Mouse (Mus musculus) hindbrain, embryonic 16.5 days (tissue): ENCODE results near the gene Dkkl1. TPM values are rescaled to one million over a fixed set of nuclear protein-coding genes. Genes with fewer than 3 reads are reported as not detected.

Experiments
- ATAC-seq: fragments of 200-750 bp; cut with Nextera tagmentation; 2 replicates; pipeline ENCODE4 v1.8.0; 2017; ENCODE audit warnings: moderate TSS enrichment, moderate library complexity
- H3K27ac ChIP-seq: fragments of 300-500 bp; sonication (generic); 2 replicates; pipeline ENCODE4 v1.5.1; 2014; ENCODE audit warnings: low read depth, mild to moderate bottlenecking, control low read depth, low read length, moderate library complexity
- H3K27me3 ChIP-seq: fragments of 300-500 bp; sonication (generic); replicated peaks from 2 replicates; pipeline ENCODE4 v1.6.1; 2014; ENCODE audit warnings: low read length; ENCODE audit not compliant: control insufficient read depth, insufficient read depth
- H3K36me3 ChIP-seq: fragments of 300-500 bp; sonication (generic); 2 replicates; pipeline ENCODE4 v1.6.1; 2014; ENCODE audit warnings: mild to moderate bottlenecking, low read length, moderate library complexity, mixed read lengths; ENCODE audit not compliant: control insufficient read depth, insufficient read depth
- H3K4me1 ChIP-seq: fragments of 300-500 bp; sonication (generic); 2 replicates; pipeline ENCODE4 v1.6.1; 2014; ENCODE audit warnings: low read depth, low read length; ENCODE audit not compliant: control insufficient read depth, insufficient read depth
- H3K4me2 ChIP-seq: fragments of 300-500 bp; sonication (generic); 2 replicates; pipeline ENCODE4 v1.6.1; 2014; ENCODE audit warnings: mild to moderate bottlenecking, low read length, control low read depth, moderate library complexity
- H3K4me3 ChIP-seq: fragments of 300-500 bp; sonication (generic); 2 replicates; pipeline ENCODE4 v1.5.1; 2014; ENCODE audit warnings: mild to moderate bottlenecking, low read length, control low read depth, moderate library complexity
- H3K9ac ChIP-seq: fragments of 300-500 bp; sonication (generic); 2 replicates; pipeline ENCODE4 v1.6.1; 2014; ENCODE audit warnings: low read depth, mild to moderate bottlenecking, control low read depth, low read length, moderate library complexity
- H3K9me3 ChIP-seq: fragments of 300-500 bp; sonication (generic); 2 replicates; pipeline ENCODE4 v1.6.1; 2014; ENCODE audit warnings: mild to moderate bottlenecking, low read length, moderate library complexity; ENCODE audit not compliant: control insufficient read depth
- WGBS: fragments of 180-500 bp; shearing (Covaris S2); extraction: QIAGEN DNeasy Blood & Tissue Kit; methylation state at CpG from one replicate; pipeline ENCODE4 v1.1.7; 2014; 5-methylcytosine and 5-hydroxymethylcytosine counted together
- polyA plus RNA-seq: library from polyadenylated mRNA; unstranded; fragments of >200 nt; fragmentation: Nextera tagmentation; extraction: Ambion mirVana; gene quantifications from 2 replicates; pipeline ENCODE4 v1.2.1, GENCODE M21; 2015

Dkkl1 gene
- polyA plus RNA-seq, 1 experiment from 2014 or later, result 18.4 TPM

DNA sequence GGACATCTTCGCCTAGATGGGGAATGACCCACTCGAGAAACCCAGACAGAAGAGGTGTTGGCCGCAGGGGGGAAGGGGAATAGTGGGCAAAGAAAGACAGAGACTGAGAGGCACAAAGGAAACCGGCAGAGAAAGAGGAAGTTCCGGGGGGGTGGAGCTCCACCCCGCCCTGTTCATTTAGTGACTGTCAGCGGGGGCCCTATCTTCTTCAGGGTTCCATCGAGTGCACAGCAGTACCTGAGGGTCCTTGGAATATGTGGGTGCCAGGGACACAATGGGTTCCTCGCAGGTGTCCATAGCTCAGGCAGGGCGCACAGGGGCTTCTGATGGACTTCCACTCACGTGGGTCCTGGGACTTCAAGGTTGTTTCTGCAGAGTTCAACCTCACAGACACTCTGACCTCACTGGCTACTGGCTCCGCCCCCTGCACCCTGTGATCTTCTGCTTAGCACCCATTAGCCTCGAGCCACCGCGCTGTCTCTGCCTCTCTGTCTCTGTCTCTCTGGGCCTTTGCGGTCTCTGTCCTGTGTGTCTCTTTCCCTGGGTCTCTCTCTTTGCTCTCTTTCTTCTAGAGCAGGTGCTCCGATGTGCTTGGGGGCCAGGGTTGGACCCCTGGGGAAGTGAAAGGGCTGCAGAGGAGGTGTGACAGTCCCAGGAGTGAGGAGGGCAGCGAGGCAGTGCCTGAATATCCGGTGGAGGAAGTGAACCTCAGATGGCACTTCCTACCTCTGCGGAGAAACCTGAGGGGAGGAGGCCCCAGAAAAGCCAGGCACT is 27.0 kb upstream of the Dkkl1 start, which contains the start of gene Cd37:
Cd37 (minus strand) TSS at position 393 of the 774 bp plus-strand sequence.
- Histone ChIP-seq H3K27me3 (peaks cover 5% of the 10 kb centered on the region), H3K4me1 (peaks cover 12% of the 10 kb centered on the region), H3K9ac (no peak within 1 kb of the TSS), H3K4me2 (no peak within 1 kb of the TSS), H3K27ac (no peak within 1 kb of the TSS), H3K9me3 (no peaks in the 10 kb centered on the region), H3K4me3 (no peak within 1 kb of the TSS), H3K36me3 (no peaks in the 10 kb centered on the region)
- ATAC-seq, result no peak
- 40% methylated on average over 20 of the region's 20 CpGs for WGBS

DNA sequence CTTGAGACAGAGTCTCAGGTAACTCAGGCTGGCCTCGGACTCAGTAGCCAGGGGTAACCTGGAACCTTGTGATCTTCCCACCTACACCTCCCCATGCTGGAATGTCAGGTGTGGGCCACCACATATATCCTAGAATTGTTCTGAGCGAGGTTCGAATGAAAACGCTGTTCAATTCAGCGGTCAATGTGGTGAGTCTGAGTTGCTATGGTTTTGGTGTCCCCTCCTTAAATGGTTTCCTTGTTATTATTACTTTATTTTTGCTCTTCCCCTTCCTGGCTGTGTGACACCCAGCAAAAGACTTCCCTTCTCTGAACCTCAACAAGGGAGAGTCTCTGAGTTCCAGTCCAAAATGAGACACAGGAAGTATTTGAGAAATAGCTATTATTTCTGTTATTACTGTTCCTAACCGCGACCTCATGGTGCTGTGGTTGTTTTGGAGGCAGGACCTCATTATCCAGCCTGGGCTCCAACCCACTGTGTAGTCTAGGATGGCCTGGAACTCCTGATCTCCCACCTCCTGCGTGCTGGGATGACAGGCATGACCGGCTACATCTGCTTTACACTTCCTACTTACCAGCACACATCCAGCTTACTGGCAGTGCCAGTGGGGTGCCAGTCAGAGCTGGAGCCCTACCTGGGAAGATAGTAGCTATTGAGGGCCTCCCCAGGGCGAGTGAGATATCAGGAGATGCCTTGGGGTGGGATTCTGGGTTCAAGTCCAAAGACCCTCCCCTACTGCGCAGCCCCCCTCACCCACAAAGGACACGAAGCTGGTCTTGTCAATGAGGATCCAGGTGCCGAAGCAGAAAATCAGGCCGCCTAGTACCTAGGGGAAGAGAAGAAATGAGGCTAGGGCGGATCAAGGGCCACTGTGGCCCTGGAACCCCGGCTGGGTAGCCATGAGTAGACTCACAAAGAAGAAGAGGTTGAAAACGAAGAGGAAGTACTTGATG is 26.1 kb upstream of the Dkkl1 start:
- Histone ChIP-seq H3K27me3 (peaks cover 5% of the 10 kb centered on the region), H3K4me1 (peaks cover 14% of the 10 kb centered on the region), H3K36me3 (no peaks in the 10 kb centered on the region), H3K9me3 (no peaks in the 10 kb centered on the region), H3K4me2 (no peak overlapping the region), H3K9ac (no peak overlapping the region), H3K4me3 (no peak overlapping the region), H3K27ac (no peak overlapping the region)
- ATAC-seq, result no peak
- 72% methylated on average over 17 of the region's 17 CpGs for WGBS

DNA sequence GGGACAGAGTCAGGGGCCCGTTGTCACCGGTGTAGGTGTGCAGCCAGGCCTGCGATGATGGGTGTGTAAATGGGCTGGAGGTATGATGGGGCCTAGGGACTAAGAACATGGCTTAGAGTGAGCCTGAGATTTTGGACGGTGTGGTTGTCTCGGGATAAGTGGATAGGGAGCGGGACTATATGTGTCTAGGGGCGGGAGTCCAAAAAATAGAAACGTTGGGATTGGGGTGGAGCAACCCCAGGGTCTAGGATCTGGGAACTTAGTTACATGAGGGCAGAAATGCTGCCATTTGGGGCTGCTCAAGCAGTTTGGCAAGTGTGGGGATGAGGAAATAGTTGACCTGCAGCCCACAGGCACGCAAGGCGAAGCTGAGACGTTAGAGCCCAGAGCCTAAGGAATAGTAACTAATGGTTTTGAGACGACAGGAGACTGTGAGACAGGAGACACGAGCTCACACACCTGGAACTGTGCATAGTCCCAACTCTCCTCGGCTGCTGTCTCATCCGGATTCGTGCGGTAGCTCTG is 23.8 kb upstream of the Dkkl1 start:
- ATAC-seq, result no peak
- Histone ChIP-seq H3K4me1 (peaks cover 10% of the 10 kb centered on the region), H3K36me3 (no peaks in the 10 kb centered on the region), H3K9me3 (no peaks in the 10 kb centered on the region), H3K9ac (no peak overlapping the region), H3K4me2 (peak overlapping the region; percentile 34; the same call in 1 of the 2 replicates), H3K27ac (no peak overlapping the region), H3K27me3 (peaks cover 5% of the 10 kb centered on the region), H3K4me3 (no peak overlapping the region)
- 35% methylated on average over 17 of the region's 17 CpGs for WGBS

DNA sequence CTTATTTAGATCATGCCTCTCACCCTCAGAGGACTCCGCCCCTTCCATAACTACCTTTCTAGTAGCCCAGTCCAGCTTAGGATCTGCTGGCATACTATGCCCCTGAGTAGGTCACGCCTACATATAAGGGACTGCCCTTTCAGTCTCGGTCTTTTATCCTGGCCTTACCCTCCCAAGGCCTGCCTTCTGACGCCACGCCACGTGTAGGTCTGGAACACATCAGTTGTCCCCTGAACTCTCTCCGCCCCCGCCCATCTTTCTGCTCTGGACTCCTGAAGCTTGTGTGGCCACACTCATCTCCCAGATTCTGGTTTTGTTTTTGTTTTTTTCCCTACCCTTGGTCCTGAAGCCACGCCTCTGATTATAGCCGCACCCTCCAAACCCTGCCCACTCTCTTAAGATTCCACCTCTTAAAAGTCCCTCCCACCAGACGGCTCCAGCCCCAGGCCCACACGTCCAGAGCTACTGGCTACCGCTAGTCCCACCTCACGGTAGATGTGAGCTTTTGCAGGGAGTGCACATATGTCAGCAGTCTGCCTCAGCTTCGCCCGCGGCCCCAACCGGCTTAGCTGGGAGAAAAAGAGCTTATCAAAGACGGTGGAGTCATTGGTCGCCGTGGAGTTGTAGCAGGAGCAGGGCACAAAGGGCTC is 23.1 kb upstream of the Dkkl1 start:
- no peak overlapping the region for H3K27ac ChIP-seq
- 7% methylated on average over 21 of the region's 21 CpGs for WGBS
- H3K36me3 ChIP-seq, result no peaks in the 10 kb centered on the region
- no peak overlapping the region for H3K4me3 ChIP-seq
- no peaks in the 10 kb centered on the region for H3K9me3 ChIP-seq
- H3K9ac ChIP-seq, result no peak overlapping the region
- H3K4me1 ChIP-seq, result peaks cover 8% of the 10 kb centered on the region
- ATAC-seq, result peak; percentile 58
- H3K4me2 ChIP-seq, result peak overlapping the region; percentile 34
- peaks cover 5% of the 10 kb centered on the region for H3K27me3 ChIP-seq

GRCm38 (mm10) chr7:45234333-45234841 is 22.4 kb upstream of the Dkkl1 start:
- Histone ChIP-seq H3K36me3 (no peaks in the 10 kb centered on the region), H3K4me1 (peaks cover 8% of the 10 kb centered on the region), H3K4me3 (no peak overlapping the region), H3K4me2 (peak overlapping the region; percentile 10; the same call in 1 of the 2 replicates), H3K9me3 (no peaks in the 10 kb centered on the region), H3K27me3 (peaks cover 5% of the 10 kb centered on the region), H3K9ac (peak overlapping the region; percentile 43), H3K27ac (no peak overlapping the region)
- 0 out of 2 replicates have a peak, but pooled peaks have one; percentile 17 for ATAC-seq
- 8% methylated on average over 29 of the region's 29 CpGs for WGBS

DNA sequence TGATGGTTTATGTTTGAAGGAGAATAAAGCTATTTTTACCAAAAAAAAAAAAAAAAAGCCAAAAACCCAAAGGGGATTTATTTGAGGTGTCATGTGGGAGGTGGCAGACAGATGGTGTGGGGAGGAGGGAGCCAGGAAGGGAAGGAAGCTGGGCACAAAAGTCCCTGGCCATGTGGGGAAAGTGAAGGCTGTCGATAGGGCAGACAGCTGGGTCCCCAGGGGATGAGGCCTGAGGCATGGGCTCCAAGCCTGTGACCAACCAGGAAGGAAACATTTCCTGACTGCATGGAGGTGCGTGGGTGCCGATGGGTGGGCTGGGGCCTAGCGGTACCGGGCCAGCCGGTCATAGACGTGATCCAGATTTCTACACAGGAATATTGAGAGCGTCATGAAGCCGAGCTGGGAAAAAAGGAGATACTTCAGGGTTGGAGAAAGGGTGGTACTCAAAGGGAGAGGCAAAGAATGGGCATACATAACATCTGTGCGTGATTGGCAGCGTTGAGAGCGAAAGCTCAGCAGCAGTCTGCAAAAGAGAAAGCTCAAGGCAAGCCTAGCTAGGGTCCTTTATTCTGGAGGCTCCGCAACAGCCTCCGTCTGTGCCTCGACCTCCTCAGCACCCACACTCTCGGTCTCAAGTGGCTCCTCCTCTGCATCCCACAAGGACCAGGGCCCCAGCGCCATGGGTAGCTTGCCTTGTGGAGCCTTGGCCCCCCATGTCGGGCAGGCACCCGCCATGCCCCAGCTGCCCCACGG is 21.8 kb upstream of the Dkkl1 start:
- no peaks in the 10 kb centered on the region for H3K9me3 ChIP-seq
- H3K9ac ChIP-seq, result peak overlapping the region; percentile 43
- no peak overlapping the region for H3K27ac ChIP-seq
- H3K4me3 ChIP-seq, result no peak overlapping the region
- peaks cover 2% of the 10 kb centered on the region; the same call in 1 of the 2 replicates for H3K27me3 ChIP-seq
- H3K36me3 ChIP-seq, result no peaks in the 10 kb centered on the region
- H3K4me1 ChIP-seq, result peaks cover 8% of the 10 kb centered on the region
- H3K4me2 ChIP-seq, result peak overlapping the region; percentile 10; the same call in 1 of the 2 replicates
- 26% methylated on average over 20 of the region's 20 CpGs for whole genome bisulfite sequencing
- ATAC-seq, result no peak

DNA sequence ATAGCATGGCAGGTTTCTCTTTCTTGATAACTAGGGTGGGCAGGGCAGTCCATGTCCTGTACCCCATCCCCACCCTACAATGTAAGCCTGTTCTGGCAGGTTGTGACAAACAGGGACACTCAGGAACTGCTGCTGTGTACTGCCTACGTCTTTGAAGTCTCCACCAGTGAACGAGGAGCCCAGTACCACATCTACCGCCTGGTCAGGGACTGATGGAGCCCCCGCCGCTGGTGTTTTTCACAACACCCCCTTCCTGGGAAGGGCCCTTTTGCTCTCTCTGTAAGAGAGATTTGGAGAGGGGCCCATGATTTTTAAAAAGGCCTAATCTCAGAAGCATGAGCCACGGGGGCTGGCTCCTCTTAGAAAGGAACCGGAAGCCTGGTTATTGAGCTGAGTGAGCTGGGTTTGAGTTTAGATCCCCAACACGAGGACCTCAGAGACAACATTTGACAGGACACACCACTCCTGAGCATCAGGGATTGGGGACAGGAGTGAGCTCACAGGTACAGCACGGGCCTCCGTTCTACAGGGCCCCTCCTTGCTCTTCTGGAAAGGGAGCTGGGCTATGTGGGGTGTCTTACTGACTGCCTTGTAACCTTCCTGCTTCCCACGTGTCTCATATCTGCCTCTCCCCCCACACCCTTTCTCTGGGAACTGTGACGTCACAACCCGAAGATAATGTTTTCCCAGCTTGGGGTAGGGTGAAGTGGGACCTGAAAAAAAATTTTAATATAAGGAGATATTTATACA is 20.9 kb upstream of the Dkkl1 start:
- ATAC-seq, result no peak
- no peak overlapping the region for H3K4me2 ChIP-seq
- no peaks in the 10 kb centered on the region for H3K9me3 ChIP-seq
- H3K27me3 ChIP-seq, result peaks cover 2% of the 10 kb centered on the region; the same call in 1 of the 2 replicates
- no peaks in the 10 kb centered on the region for H3K36me3 ChIP-seq
- H3K9ac ChIP-seq, result no peak overlapping the region
- peaks cover 8% of the 10 kb centered on the region for H3K4me1 ChIP-seq
- WGBS, result 75% methylated on average over 13 of the region's 13 CpGs
- no peak overlapping the region for H3K4me3 ChIP-seq
- no peak overlapping the region for H3K27ac ChIP-seq
